Mouse (Mus musculus): Measurements from ENCODE around the gene 4930550L24Rik.

Gene 4930550L24Rik

DNA sequence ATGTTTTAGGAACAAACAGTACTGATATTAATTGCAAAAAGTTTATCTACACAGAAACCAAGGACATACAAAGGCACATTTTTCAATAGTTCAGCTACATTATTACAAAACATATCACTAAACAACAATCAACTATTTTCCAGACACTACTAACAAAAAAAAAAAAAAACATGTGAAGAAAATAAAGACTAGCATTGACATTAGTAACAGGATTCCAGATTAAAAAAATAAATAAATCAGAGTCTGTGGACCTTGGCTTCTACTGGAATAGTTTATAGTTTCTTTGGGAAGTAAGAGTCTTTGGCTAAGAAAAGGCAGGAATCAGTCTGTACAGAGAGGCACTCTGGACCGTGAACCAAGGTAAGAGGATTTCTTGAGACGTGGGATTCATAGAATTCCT is at the start of gene 4930550L24Rik:
TSS of gene 4930550L24Rik (plus strand) at position 301 of the 400 bp plus-strand sequence.
- DNase-seq (ENCODE audit: extremely low spot score, low spot score) = no peak

DNA sequence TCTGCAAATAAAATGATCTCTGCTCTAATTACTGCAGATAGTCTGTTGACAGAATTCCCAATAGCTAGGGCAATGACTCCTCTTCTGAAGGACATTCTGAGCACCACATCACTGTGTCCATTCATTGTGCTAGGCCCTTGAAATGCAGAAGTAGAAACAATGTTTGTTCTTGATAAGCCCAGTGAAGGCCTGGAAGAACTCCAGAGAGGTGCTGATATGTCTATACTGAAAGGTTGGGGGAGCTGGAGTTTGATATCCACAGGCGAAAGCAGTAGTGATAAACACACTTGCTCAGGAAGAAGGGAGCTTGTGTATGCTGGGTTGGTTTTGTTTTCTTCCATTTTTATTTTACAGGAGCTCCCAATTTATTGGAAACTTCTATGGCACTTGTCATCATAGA is 8.4 kb upstream of the 4930550L24Rik start:
- no peak for DNase-seq (ENCODE audit: extremely low spot score, low spot score)

DNA sequence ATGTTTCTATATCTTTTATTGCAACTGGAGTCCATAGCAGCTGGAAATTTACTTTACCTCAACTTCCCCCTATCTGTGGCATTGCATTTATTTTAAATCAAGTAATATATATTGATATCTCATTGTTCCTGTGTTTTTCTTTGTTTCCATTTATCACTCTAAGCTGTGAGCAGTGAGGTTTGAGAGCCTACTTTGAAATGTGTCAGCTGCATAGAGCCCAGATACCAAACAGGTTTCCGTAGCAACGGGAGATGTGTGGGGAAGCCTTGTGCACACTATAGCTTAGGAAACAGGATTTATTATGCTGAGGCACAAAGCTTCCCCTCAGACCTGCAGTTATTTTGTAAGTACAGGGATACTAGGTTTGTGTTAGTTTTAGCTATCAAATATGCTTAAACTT is 58.8 kb downstream of the 4930550L24Rik start:
- no peak for DNase-seq (ENCODE audit: extremely low spot score, low spot score)
